Mouse (Mus musculus): ENCODE data around the gene Pde9a.
"Not testable (repeated sequence)": the region's sequence is repeated elsewhere in the genome, so short reads cannot be mapped to it uniquely, and the experiment has no call there.

DNA sequence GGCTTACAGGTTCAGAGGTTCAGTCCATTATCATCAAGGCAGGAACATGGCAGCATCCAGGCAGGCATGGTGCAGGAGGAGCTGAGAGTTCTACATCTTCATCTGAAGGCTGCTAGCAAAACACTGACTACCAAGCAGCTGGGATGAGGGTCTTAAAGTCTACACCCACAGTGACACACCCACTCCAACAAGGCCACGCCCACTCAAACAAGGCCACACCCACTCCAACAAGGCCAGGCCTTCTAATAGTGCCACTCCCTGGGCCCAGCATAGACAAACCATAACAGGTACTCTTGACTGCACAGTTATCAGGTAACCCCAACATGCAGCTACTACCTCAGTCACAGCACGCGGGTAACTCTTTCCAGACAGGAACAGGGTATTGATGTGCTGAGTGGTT, 31.3 kb upstream of the Pde9a start:
- not testable (repeated sequence) for TF ChIP-seq CTCF (IDR thresholded peaks at IDR 0.05 in 2 of 3, conservative IDR thresholded peaks at IDR 0.05 in 1 of 3; ENCODE audit: control insufficient read depth in 1 of 3, insufficient read depth in 1 of 3, low read depth in 2 of 3, low read length in 3 of 3, poor library complexity in 1 of 3, severe bottlenecking in 1 of 3); BHLHE40 (IDR thresholded peaks at IDR 0.05; ENCODE audit: borderline replicate concordance, low read depth, low read length); POLR2A (IDR thresholded peaks at IDR 0.05; ENCODE audit: control insufficient read depth in 1 of 2, insufficient read depth in 1 of 2, low read depth in 1 of 2, low read length in 2 of 2, poor library complexity in 1 of 2); ZC3H11A (IDR thresholded peaks at IDR 0.05; ENCODE audit: low read depth, low read length); MXI1 (IDR thresholded peaks at IDR 0.05; ENCODE audit: low read depth, low read length); USF1 (IDR thresholded peaks at IDR 0.05; ENCODE audit: low read depth, low read length); CHD2 (IDR thresholded peaks at IDR 0.05; ENCODE audit: low read length); POLR2AphosphoS2 (IDR thresholded peaks at IDR 0.05; ENCODE audit: low read length)
